ENCODE assay signal across 26 mouse cellular contexts in the genomic region with DNA sequence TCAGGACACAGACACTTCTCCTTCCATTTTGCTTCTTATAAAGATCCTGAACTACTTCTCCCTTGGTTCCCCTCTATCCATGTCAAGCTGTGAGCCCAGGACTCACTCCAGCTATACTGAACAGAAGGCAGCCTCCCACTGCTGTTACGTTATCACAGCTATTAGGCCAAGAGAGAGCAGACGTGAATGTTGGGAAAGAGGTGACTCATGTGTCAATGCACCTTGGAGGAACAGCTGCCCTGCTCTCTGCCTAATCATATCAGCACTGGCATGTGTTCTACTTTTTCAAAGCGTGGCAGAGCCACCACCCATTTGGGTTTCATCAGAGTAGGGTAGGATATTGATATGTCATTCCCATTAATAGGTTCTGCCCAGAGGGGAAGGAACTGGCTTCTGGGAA. TPM values are rescaled to one million over a fixed set of nuclear protein-coding genes. Genes with fewer than 3 reads are reported as not detected.
DNase-seq lines count a peak whose midpoint lies in the region; ATAC-seq and TF ChIP-seq lines count a peak whose summit lies in the region.
"Had no signal": no experiment of that assay in that cellular context is flagged by ENCODE, and none has a peak within 500 bp of the region (broad histone marks: within the 10 kb centered on the region; RNA-seq: fewer than 3 reads in every experiment).

No protein-coding gene starts in this region.

- H3K79me3 ChIP-seq in C2C12 (ENCODE audit: low read depth), result no peaks in the 10 kb centered on the region

- no peak overlapping the region for H3K27ac ChIP-seq in forebrain, embryonic 13.5 days
- H3K27ac ChIP-seq: embryonic facial prominence, embryonic 10.5 days; forebrain, embryonic 12.5 days; hindbrain, embryonic 12.5 days; left cerebral cortex, adult 2 months; limb, embryonic 10.5 days had no signal

- H3K4me3 ChIP-seq in C2C12 (ENCODE audit: insufficient read depth, poor library complexity, severe bottlenecking), result no peak overlapping the region
- H3K4me3 ChIP-seq in myocyte, result no peak overlapping the region
- H3K4me3 ChIP-seq in forebrain, embryonic 13.5 days, result no peak overlapping the region
- H3K4me3 ChIP-seq: embryonic facial prominence, embryonic 10.5 days; forebrain, embryonic 12.5 days; hindbrain, embryonic 12.5 days; left cerebral cortex, adult 2 months; limb, embryonic 10.5 days had no signal

- no peak for TF ChIP-seq POLR2A in myocyte (IDR thresholded peaks at IDR 0.05; ENCODE audit: insufficient read length, low read depth)

- no peaks in the 10 kb centered on the region for H3K79me2 ChIP-seq in C2C12 (ENCODE audit: control insufficient read depth, insufficient read depth)
- H3K79me2 ChIP-seq in myocyte (ENCODE audit: control insufficient read depth, insufficient read depth), result no peaks in the 10 kb centered on the region

- H3K27me3 ChIP-seq in C2C12 (ENCODE audit: control insufficient read depth, insufficient read depth, insufficient read length), result peaks cover 71% of the 10 kb centered on the region
- peaks cover 82% of the 10 kb centered on the region for H3K27me3 ChIP-seq in myocyte (ENCODE audit: control insufficient read depth, insufficient read depth, insufficient read length)
- 0 out of 2 replicates have a peak, but pooled peaks cover 3% of the 10 kb centered on the region for H3K27me3 ChIP-seq in forebrain, embryonic 13.5 days

- no peak overlapping the region for H3K9ac ChIP-seq in forebrain, embryonic 13.5 days
- H3K9ac ChIP-seq: forebrain, embryonic 12.5 days; hindbrain, embryonic 12.5 days; liver, postnatal 0 days had no signal

- no peaks in the 10 kb centered on the region for H3K4me1 ChIP-seq in forebrain, embryonic 13.5 days
- H3K4me1 ChIP-seq: hindbrain, embryonic 12.5 days had no signal

- TF ChIP-seq CTCF in C2C12 (IDR thresholded peaks at IDR 0.05; ENCODE audit: control insufficient read depth, insufficient read depth, insufficient read length), result no peak

- H3K9me3 ChIP-seq in forebrain, embryonic 13.5 days (replicated peaks), result no peaks in the 10 kb centered on the region
- H3K9me3 ChIP-seq: embryonic facial prominence, embryonic 10.5 days; forebrain, embryonic 12.5 days; G1E; hindbrain, embryonic 12.5 days; limb, embryonic 10.5 days had no signal

- peak; percentile 53 for DNase-seq in layer of hippocampus, adult 11-12 months (ENCODE audit: low spot score)
- no peak for DNase-seq in layer of hippocampus, postnatal 25 days (ENCODE audit: extremely low spot score in 1 of 2, low spot score in 1 of 2)
- peak; percentile 28 for DNase-seq in adipocyte (ENCODE audit: low spot score)
- no peak for DNase-seq in urinary bladder, adult 18-20 months (ENCODE audit: low spot score in 2 of 2)
- DNase-seq in lung, postnatal 36 days, result no peak
- DNase-seq: gastrocnemius, postnatal 14 days; heart, postnatal 14 days; kidney, adult 9 months; kidney, postnatal 25 days; liver, postnatal 0 days; lung, postnatal 4 days; thymus, postnatal 4 days had no signal

- 76% methylated on average over 3 of the region's 3 CpGs for WGBS in forebrain, embryonic 13.5 days

- H3K36me3 ChIP-seq in C2C12 (ENCODE audit: control insufficient read depth, insufficient read depth) (no peaks in the 10 kb centered on the region), myocyte (ENCODE audit: control insufficient read depth, insufficient read depth) (no peaks in the 10 kb centered on the region)
- H3K36me3 ChIP-seq in forebrain, embryonic 13.5 days (ENCODE audit: poor library complexity, severe bottlenecking), result no peaks in the 10 kb centered on the region
- H3K36me3 ChIP-seq: embryonic facial prominence, embryonic 10.5 days; forebrain, embryonic 12.5 days; G1E; hindbrain, embryonic 12.5 days; limb, embryonic 10.5 days had no signal

- no peak for ATAC-seq in forebrain, embryonic 13.5 days
- ATAC-seq: liver, postnatal 0 days; midbrain, embryonic 16.5 days had no signal

- H3K4me2 ChIP-seq in myocyte (ENCODE audit: low read depth), result no peak overlapping the region
- no peak overlapping the region for H3K4me2 ChIP-seq in forebrain, embryonic 13.5 days
- H3K4me2 ChIP-seq: forebrain, embryonic 12.5 days; heart, embryonic 11.5 days; hindbrain, embryonic 12.5 days had no signal

- no peak overlapping the region for H3ac ChIP-seq in C2C12 (ENCODE audit: control insufficient read depth, insufficient read length, low read depth)
- no peak overlapping the region for H3ac ChIP-seq in myocyte (ENCODE audit: control insufficient read depth, insufficient read length)

TF ChIP-seq in C2C12, 6 proteins besides CTCF, POLR2A, EP300 and RAD21:
- TF ChIP-seq MYOD1 (IDR thresholded peaks at IDR 0.05; ENCODE audit: control insufficient read depth, insufficient read length, low read depth), result peak; percentile 64
- no peak for TF ChIP-seq MYOG (IDR thresholded peaks at IDR 0.05; ENCODE audit: control insufficient read depth, extremely low read depth, insufficient read length)

TF ChIP-seq in myocyte, 11 proteins besides CTCF, POLR2A, EP300 and RAD21:
- TF ChIP-seq MAX (IDR thresholded peaks at IDR 0.05; ENCODE audit: low read depth) (no peak), MYOD1 (IDR thresholded peaks at IDR 0.05; ENCODE audit: control insufficient read depth in 1 of 3, insufficient read length in 2 of 3, low read depth in 2 of 3) (peak in 2 of 3 experiments; percentile 23 to 76), SRF (IDR thresholded peaks at IDR 0.05; ENCODE audit: control insufficient read depth, insufficient read length, low read depth) (no peak), MYOG (IDR thresholded peaks at IDR 0.05; ENCODE audit: control insufficient read depth in 1 of 3, insufficient read depth in 1 of 3, insufficient read length in 2 of 3, low read depth in 2 of 3) (peak in 1 of 3 experiments; percentile 61), POLR2AphosphoS2 (IDR thresholded peaks at IDR 0.05; ENCODE audit: insufficient read length, low read depth) (no peak), REST (IDR thresholded peaks at IDR 0.05; ENCODE audit: insufficient read depth, insufficient read length) (no peak), USF1 (IDR thresholded peaks at IDR 0.05; ENCODE audit: low read depth) (no peak), TCF3 (IDR thresholded peaks at IDR 0.05; ENCODE audit: insufficient read length, low read depth) (no peak), E2F4 (IDR thresholded peaks at IDR 0.05; ENCODE audit: insufficient read depth) (no peak), TCF12 (IDR thresholded peaks at IDR 0.05; ENCODE audit: insufficient read depth, poor library complexity, severe bottlenecking) (no peak), CEBPB (IDR thresholded peaks at IDR 0.05; ENCODE audit: insufficient read depth, poor library complexity, severe bottlenecking) (no peak)

RNA-seq across cellular contexts. Expression of a gene that starts 12.5 kb away (rescaled TPM):
- total RNA-seq in layer of hippocampus, postnatal 25 days (2021), result 10 to 100 TPM; 49.5 to 52.4 TPM
- polyA plus RNA-seq in C2C12 (2012; fragmentation: generic; extraction: Trizol) (not detected), myocyte (2012; fragmentation: generic; extraction: Trizol) (not detected)
- polyA plus RNA-seq in forebrain, embryonic 13.5 days (2015; fragmentation: Nextera tagmentation; extraction: Ambion mirVana), result 0.25 and 0.38 TPM in 2 replicates
- total RNA-seq: common myeloid progenitor, adult 5-6 weeks; liver, adult 2 months; neutrophil, adult 5-6 weeks had no signal
- polyA plus RNA-seq: G1E; limb, embryonic 10.5 days; liver, postnatal 0 days had no signal

Comparison
In these comparisons a context has a peak if more than half of its experiments do, and no peak if none do; other contexts are left out.
1. DNase-seq: peak in layer of hippocampus, adult 11-12 months (single experiment) and adipocyte (single experiment); none in layer of hippocampus, postnatal 25 days (0 of 2), urinary bladder, adult 18-20 months (0 of 2) and lung, postnatal 36 days (single experiment).